Mouse (Mus musculus) cerebellum, postnatal 10 days (tissue): Measurements from ENCODE around the gene Ulk1.

Experiments
- DNase-seq, 2 experiments: peaks; one replicate each; pipeline ENCODE4 v3.0.0; 2021; ENCODE audit warnings: mixed read lengths in 2 of 2

The Ulk1 gene

GRCm38 (mm10) chr5:110763890-110764289 lies 46.0 kb downstream of the Ulk1 start:
- no peak for DNase-seq

DNA sequence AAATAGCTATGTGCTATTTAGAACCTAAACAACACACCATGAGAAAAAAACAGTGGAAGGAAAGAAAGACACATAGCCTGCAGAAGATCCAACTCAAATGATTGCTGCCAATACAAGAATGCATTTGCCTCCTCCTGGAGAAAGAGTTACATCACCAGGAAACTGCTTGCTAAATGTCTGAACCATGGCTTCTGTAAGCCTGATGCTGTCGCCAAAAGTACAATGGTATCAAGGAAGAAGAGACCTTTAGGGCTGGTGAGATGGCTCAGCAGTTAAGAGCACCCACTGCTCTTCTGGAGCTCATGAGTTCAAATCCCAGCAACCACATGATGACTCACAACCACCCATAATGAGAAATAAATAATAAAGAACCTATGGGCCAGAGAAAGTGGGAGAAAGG lies 64.9 kb downstream of the Ulk1 start:
- no peak for DNase-seq

GRCm38 (mm10) chr5:110739496-110740275 lies 70.2 kb downstream of the Ulk1 start:
- no peak for DNase-seq

GRCm38 (mm10) chr5:110735606-110736005 lies 74.3 kb downstream of the Ulk1 start:
- no peak for DNase-seq
